Mouse (Mus musculus) CD4-positive, CD25-positive, alpha-beta regulatory T cell, adult 2 months (primary cell): ENCODE data around the gene Zfp239.
A peak's percentile ranks its signal among the peaks of the same experiment; 100 is the strongest.

ENCODE experiments used
- DNase-seq: peaks from one replicate; pipeline ENCODE4 v3.0.0-alpha.2; 2012; ENCODE audit warnings: low read depth, low spot score

Zfp239 gene

DNA sequence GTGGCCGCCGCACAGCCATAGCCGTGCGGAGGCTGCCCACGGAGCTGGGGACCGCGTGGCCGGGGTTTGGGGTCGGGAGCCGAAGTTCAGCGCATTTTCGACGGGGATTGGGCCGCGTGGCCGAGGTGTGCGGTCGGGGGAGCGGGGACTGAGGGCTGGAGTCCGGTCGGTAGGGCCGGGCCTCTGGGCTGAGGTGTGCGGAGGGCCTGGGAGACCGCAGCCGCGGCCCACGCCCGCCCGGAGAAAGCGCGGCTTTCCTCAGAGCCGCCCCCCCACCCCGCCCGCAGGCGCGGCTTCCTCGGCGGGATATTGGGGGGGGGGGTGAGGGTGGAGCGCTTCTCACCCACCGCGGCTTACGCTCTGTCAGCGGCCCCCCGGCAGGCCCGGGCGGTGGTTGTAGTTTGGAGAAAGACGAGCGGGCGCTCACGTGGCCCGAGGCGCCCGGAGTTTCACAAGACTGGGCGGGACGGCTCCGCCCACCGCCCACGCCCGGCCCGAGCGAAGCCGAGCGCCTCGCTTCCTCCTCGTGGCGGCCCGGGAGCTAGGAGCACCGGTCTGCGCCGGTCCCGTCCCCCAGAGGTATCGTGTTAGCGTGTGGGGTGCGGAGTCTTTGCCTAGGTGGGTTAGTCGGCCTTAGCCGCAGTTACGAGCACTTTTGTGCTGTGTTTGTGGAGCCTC lies 45.5 kb downstream of the Zfp239 start:
- peak; percentile 97 for DNase-seq

DNA sequence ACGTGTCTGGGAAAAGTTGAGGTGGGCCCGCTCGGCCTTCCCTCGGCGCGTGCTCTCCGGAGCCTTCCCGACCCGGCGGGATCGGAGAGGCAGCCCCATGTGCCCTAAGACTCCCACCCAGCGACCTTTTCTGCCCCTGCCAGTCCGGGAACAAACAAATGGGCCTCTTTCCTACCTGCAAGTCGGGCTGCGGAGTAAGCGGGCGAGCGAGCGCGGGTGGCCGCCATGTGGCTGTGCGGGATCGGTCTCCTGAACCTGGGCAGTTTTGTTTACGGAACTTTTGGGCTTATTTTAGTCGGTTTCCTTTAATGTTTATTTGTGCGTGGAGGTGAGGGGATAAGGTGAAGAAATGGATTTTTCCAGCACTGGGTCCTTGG lies 46.1 kb downstream of the Zfp239 start:
- DNase-seq = no peak

- peak; percentile 56 for DNase-seq
Measured at GRCm38 (mm10) chr6:117908424-117908900, 46.6 kb downstream of the Zfp239 start.

- no peak for DNase-seq
Measured at GRCm38 (mm10) chr6:117910120-117910661, 48.3 kb downstream of the Zfp239 start.

DNA sequence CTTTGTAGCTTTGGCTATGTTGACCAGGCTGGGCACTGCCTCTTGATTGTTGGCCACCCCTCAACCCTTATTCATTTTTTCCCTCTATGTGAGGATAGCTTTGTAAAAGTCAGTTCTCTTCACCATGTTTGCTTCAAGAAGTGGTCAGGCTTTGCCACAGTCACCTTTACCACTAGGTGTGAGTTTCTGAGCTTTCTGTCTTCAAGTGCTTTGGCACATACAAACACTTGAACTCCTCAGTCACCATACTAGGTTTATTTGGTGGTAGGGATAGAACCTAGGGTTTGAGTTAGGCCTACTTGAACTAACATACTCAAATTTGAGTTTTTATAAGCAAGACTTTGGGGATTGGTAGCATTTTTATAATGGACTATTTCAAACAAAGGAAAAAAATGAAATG lies 52.6 kb downstream of the Zfp239 start:
- DNase-seq = no peak

DNA sequence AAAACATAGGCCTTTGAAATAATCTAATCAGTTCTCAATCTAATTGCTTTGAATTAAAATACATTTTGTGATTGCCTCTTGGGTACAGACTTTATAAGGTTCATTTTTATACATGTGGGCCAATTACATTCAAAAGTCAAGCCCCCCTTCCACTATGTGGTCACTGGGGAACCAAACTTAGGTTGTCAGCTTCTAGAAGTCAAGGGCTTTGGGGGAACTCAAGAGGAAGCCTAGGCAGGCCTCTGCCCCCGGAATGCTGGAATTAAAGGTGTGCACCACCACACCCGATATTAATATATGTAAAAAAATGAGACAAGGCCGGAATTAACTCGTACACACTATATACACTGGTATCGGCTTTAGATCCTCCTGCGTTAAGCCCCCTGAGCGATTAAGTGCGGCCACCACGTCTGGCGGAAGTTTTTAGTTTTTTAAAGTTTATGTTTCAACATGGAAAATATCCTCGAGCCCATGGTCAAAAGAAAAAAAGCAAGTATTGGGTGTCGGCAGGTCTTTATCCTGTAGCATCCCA lies 54.4 kb downstream of the Zfp239 start:
- no peak for DNase-seq

- peak; percentile 90 for DNase-seq
Measured at GRCm38 (mm10) chr6:117916737-117917426, 55.0 kb downstream of the Zfp239 start.

- peak; percentile 81 for DNase-seq
Measured at GRCm38 (mm10) chr6:117917576-117917975, 55.7 kb downstream of the Zfp239 start.

- DNase-seq = peak; percentile 22
Measured at GRCm38 (mm10) chr6:117918043-117918442, 56.1 kb downstream of the Zfp239 start.

DNA sequence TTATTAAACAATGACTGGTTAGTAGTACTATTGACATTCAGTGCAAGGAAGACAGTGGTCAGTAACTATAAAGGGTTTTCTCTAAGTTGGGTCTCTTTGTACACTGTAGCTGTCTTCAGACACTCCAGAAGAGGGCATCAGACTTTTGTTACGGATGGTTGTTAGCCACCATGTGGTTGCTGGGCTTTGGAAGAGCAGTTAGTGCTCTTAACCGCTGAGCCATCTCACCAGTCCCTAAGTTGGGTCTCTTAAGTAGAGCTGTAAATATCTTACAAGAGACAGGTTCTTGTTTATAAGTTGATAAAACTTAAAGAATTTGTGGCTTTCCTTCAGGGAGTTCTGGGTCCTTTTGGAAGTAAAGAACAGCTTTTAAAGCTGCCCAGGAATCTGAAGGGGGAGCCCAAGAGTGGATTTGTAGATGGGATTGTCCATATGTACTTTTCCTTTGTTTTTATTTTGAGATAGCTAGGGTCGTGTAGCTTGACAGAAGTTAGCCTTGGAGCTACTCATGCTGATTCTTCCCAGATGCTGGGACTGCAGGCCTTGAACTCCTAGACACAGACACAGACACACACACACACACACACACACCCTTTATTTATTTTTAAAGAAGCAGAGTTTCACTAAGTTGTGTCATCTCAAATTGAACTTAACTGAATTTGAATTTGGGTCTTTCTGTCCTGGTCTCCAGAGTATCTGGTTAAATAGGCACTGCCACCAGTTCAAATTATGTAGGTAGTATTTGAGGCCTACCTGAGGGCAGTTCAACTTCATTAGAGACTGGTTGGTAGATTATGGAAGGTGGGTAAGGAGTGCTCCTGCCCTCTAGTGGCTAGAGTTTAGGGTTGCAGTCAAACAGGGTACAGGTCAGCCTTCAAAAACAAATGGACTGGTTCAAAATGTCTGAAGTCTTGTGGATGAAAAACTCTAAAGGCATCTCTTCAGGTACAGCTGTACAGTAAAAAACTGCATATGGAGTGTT lies 59.0 kb downstream of the Zfp239 start:
- DNase-seq = peak; percentile 84

GRCm38 (mm10) chr6:117922041-117922440 lies 60.1 kb downstream of the Zfp239 start:
- DNase-seq = no peak
